Mouse (Mus musculus): Measurements from ENCODE around the gene Rbm7. TPM values are rescaled to one million over a fixed set of nuclear protein-coding genes. Genes with fewer than 3 reads are reported as not detected.

Gene Rbm7
- polyA plus RNA-seq, 1 experiment from 2014 or later = 110 TPM

DNA sequence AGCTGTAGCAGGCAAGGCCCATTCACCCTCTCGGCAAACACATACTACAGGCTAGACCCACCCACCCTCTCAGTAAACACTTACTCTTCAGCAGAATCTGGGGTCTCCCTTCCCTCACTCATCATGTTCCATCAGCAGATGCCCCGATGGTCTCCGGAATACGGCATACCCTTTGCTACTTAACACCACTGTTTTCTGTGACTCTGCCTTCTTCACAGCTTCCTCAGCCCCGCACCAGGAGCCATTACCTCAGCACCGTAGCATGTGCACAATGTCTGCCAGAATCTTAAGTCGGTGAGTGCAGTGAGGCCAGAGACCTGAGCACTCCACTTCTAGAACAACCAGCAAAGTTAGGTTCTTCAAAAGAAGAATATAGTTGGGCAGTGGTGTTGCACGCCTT, 34.4 kb downstream of the Rbm7 start:
- Histone ChIP-seq H3K4me2 (no peak overlapping the region), H3K36me3 (ENCODE audit: control insufficient read depth, insufficient read depth, low read length) (peaks cover 2% of the 10 kb centered on the region; the same call in 1 of the 2 replicates), H3K27me3 (replicated peaks; ENCODE audit: control insufficient read depth, insufficient read depth, low read length) (no peaks in the 10 kb centered on the region), H3K4me3 (ENCODE audit: low read depth, low read length) (no peak overlapping the region), H3K4me1 (replicated peaks; ENCODE audit: control insufficient read depth, insufficient read depth, low read length) (no peaks in the 10 kb centered on the region), H3K9me3 (ENCODE audit: control insufficient read depth, low read length) (peaks cover 3% of the 10 kb centered on the region; the same call in 1 of the 2 replicates), H3K9ac (ENCODE audit: low read depth, low read length) (no peak overlapping the region), H3K27ac (ENCODE audit: low read depth, low read length) (no peak overlapping the region)
- DNase-seq (ENCODE audit: low spot score) = no peak
- WGBS = 88% methylated on average over 8 of the region's 8 CpGs
- no peak for ATAC-seq (replicated peaks; ENCODE audit: low FRiP score)

DNA sequence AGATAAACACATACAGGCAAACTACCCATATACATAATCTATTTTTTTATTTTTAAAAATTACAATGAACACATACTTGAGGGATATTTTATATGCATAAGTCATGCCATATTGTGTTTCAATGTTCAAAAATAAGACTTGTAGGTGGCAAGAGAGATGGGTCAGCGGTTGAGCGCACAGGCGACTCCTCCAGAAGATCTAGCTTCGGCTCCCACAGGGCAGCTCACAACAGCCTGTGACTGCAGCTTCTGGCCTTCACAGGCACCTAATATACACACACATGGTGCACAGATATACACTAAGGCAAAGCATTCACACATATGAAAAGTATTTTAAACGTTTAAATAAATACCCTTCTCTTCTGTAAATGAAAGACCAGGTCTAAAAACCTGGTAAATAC, 35.7 kb downstream of the Rbm7 start:
- no peaks in the 10 kb centered on the region for H3K9me3 ChIP-seq (ENCODE audit: control insufficient read depth, low read length)
- H3K4me1 ChIP-seq (replicated peaks; ENCODE audit: control insufficient read depth, insufficient read depth, low read length) = no peaks in the 10 kb centered on the region
- WGBS = 92% methylated on average over 5 of the region's 5 CpGs
- H3K9ac ChIP-seq (ENCODE audit: low read depth, low read length) = no peak overlapping the region
- H3K27ac ChIP-seq (ENCODE audit: low read depth, low read length) = no peak overlapping the region
- H3K4me3 ChIP-seq (ENCODE audit: low read depth, low read length) = no peak overlapping the region
- H3K27me3 ChIP-seq (replicated peaks; ENCODE audit: control insufficient read depth, insufficient read depth, low read length) = no peaks in the 10 kb centered on the region
- DNase-seq (ENCODE audit: low spot score) (no peak), ATAC-seq (replicated peaks; ENCODE audit: low FRiP score) (no peak)
- H3K36me3 ChIP-seq (ENCODE audit: control insufficient read depth, insufficient read depth, low read length) = no peaks in the 10 kb centered on the region
- no peak overlapping the region for H3K4me2 ChIP-seq

DNA sequence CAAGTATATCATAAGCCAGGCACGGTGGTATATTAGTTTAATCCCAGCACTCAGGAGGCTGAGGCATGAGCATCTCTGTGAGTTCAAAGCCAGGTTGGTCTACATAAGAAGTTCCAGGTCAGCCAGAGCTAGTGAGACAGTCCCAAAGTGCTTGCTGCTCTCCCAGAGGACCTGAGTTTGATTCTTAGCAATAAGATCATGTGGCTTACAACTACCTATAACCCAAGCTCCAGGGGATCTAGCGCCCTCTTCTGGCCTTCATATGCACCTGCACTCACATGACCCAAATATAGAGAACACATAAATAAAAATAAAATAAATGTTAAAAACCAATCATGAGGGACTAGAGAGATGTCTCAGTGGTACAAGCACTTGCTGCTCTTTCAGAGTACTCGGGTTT, 36.2 kb downstream of the Rbm7 start:
- no peak for DNase-seq (ENCODE audit: low spot score)

DNA sequence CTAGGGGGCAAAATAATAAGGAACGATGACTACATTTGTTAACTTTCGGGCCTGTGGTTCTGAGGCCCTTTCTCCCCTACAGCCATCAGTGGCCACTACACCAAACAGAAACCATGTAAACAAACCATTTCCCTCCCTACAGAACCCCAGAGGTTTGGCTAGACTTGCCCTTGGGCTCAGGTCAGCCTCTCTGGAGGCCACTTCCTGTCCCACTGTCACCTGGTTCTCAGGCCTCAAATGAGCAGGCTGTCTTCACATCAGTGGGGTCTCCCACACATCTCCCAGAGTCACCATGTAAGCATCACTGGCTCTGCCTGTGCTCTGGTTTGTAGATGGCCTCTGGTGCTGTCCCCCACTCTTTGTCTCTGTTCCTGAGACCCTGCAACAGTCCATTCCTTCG, 39.1 kb downstream of the Rbm7 start:
- no peak overlapping the region for H3K27ac ChIP-seq (ENCODE audit: low read depth, low read length)
- H3K4me2 ChIP-seq = no peak overlapping the region
- H3K4me1 ChIP-seq (replicated peaks; ENCODE audit: control insufficient read depth, insufficient read depth, low read length) = no peaks in the 10 kb centered on the region
- no peaks in the 10 kb centered on the region for H3K9me3 ChIP-seq (ENCODE audit: control insufficient read depth, low read length)
- no peak for DNase-seq (ENCODE audit: low spot score)
- no peaks in the 10 kb centered on the region for H3K36me3 ChIP-seq (ENCODE audit: control insufficient read depth, insufficient read depth, low read length)
- H3K27me3 ChIP-seq (replicated peaks; ENCODE audit: control insufficient read depth, insufficient read depth, low read length) = no peaks in the 10 kb centered on the region
- H3K9ac ChIP-seq (ENCODE audit: low read depth, low read length) = no peak overlapping the region
- no peak overlapping the region for H3K4me3 ChIP-seq (ENCODE audit: low read depth, low read length)
- ATAC-seq (replicated peaks; ENCODE audit: low FRiP score) = no peak
- 86% methylated on average over 3 of the region's 3 CpGs for WGBS

More for the DNA sequence above, 36.2 kb downstream of the Rbm7 start:
- no peaks in the 10 kb centered on the region for H3K4me1 ChIP-seq (replicated peaks; ENCODE audit: control insufficient read depth, insufficient read depth, low read length)
- no peaks in the 10 kb centered on the region for H3K9me3 ChIP-seq (ENCODE audit: control insufficient read depth, low read length)
- WGBS = 63% methylated on average over 3 of the region's 3 CpGs
- H3K36me3 ChIP-seq (ENCODE audit: control insufficient read depth, insufficient read depth, low read length) = no peaks in the 10 kb centered on the region
- H3K4me3 ChIP-seq (ENCODE audit: low read depth, low read length) = no peak overlapping the region
- H3K9ac ChIP-seq (ENCODE audit: low read depth, low read length) = no peak overlapping the region
- H3K27me3 ChIP-seq (replicated peaks; ENCODE audit: control insufficient read depth, insufficient read depth, low read length) = no peaks in the 10 kb centered on the region
- no peak for ATAC-seq (replicated peaks; ENCODE audit: low FRiP score)
- H3K27ac ChIP-seq (ENCODE audit: low read depth, low read length) = no peak overlapping the region
- H3K4me2 ChIP-seq = no peak overlapping the region

DNA sequence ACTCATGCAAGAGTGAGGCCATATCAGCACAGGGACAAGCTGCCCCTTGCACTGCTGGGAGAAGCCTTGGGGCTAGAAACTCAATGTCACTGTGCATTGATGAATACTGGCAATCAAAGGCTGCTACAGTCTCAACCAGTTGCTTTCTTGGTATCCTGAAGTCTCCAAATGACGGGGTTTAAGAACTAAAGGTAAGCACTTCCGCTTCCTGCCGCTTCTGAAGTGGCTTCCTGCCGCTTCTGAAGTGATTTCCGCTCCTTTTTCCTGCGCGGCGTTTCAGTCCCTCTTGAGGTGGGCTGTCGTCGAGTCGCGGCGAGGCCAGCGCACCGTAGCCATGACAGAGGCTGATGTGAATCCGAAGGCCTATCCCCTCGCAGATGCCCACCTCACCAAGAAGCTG, 45.0 kb downstream of the Rbm7 start:
- Histone ChIP-seq H3K27ac (ENCODE audit: low read depth, low read length) (no peak overlapping the region), H3K36me3 (ENCODE audit: control insufficient read depth, insufficient read depth, low read length) (no peaks in the 10 kb centered on the region), H3K4me2 (no peak overlapping the region), H3K4me3 (ENCODE audit: low read depth, low read length) (no peak overlapping the region), H3K9ac (ENCODE audit: low read depth, low read length) (no peak overlapping the region), H3K4me1 (replicated peaks; ENCODE audit: control insufficient read depth, insufficient read depth, low read length) (no peaks in the 10 kb centered on the region), H3K9me3 (ENCODE audit: control insufficient read depth, low read length) (no peaks in the 10 kb centered on the region), H3K27me3 (replicated peaks; ENCODE audit: control insufficient read depth, insufficient read depth, low read length) (no peaks in the 10 kb centered on the region)
- DNase-seq (ENCODE audit: low spot score) (no peak), ATAC-seq (replicated peaks; ENCODE audit: low FRiP score) (no peak)
- WGBS = 85% methylated on average over 17 of the region's 17 CpGs

DNA sequence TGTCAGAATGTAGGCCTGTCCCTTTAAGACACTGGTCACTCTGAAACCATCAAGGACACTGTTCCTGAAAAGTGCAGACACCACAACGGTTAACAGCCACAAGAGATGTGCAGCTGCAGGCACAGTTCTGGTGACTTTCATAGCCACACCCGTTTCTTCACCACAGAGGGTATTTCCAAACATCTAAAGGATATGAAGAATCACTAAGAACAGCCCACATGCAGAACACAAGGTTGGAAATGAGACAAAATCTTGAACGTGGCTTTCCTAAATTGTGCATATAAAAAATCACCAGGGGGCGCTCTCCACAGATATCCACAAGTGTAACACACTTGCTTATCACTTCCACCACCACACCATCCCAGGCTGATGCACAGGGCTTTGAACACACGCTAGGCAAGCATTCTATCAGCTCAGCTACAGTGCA, 47.3 kb downstream of the Rbm7 start:
- no peak overlapping the region for H3K27ac ChIP-seq (ENCODE audit: low read depth, low read length)
- no peaks in the 10 kb centered on the region for H3K9me3 ChIP-seq (ENCODE audit: control insufficient read depth, low read length)
- no peak for ATAC-seq (replicated peaks; ENCODE audit: low FRiP score)
- H3K4me1 ChIP-seq (replicated peaks; ENCODE audit: control insufficient read depth, insufficient read depth, low read length) = no peaks in the 10 kb centered on the region
- no peaks in the 10 kb centered on the region for H3K27me3 ChIP-seq (replicated peaks; ENCODE audit: control insufficient read depth, insufficient read depth, low read length)
- H3K36me3 ChIP-seq (ENCODE audit: control insufficient read depth, insufficient read depth, low read length) = no peaks in the 10 kb centered on the region
- no peak overlapping the region for H3K9ac ChIP-seq (ENCODE audit: low read depth, low read length)
- H3K4me3 ChIP-seq (ENCODE audit: low read depth, low read length) = no peak overlapping the region
- 26% methylated on average over 5 of the region's 5 CpGs for WGBS
- no peak for DNase-seq (ENCODE audit: low spot score)
- H3K4me2 ChIP-seq = no peak overlapping the region

DNA sequence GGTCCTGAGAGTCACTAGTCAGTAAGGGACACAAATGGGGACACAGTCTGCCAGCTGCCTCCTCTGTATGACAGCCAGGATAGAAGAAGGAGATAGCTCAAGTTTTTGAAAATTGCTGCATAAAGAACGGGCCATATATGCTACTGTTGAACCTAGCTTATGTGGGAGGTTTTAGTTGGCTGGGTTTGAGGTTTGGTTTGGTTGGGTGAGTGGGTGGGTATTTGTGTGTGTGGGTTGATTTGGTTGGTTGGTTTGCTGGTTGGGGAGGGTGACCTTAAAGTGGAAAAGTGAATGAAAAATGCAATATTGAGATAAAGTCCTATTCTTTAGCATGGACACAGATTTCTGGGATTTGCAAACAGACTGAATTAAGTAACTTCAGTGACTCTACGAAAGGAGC, 50.3 kb downstream of the Rbm7 start:
- ATAC-seq (replicated peaks; ENCODE audit: low FRiP score) = no peak
- Histone ChIP-seq H3K4me1 (replicated peaks; ENCODE audit: control insufficient read depth, insufficient read depth, low read length) (no peaks in the 10 kb centered on the region), H3K27me3 (replicated peaks; ENCODE audit: control insufficient read depth, insufficient read depth, low read length) (no peaks in the 10 kb centered on the region), H3K4me3 (ENCODE audit: low read depth, low read length) (no peak overlapping the region), H3K36me3 (ENCODE audit: control insufficient read depth, insufficient read depth, low read length) (no peaks in the 10 kb centered on the region), H3K27ac (ENCODE audit: low read depth, low read length) (no peak overlapping the region), H3K9me3 (ENCODE audit: control insufficient read depth, low read length) (no peaks in the 10 kb centered on the region), H3K4me2 (no peak overlapping the region), H3K9ac (ENCODE audit: low read depth, low read length) (no peak overlapping the region)
- no peak for DNase-seq (ENCODE audit: low spot score)
- WGBS = 66% methylated on average over 2 of the region's 2 CpGs

DNA sequence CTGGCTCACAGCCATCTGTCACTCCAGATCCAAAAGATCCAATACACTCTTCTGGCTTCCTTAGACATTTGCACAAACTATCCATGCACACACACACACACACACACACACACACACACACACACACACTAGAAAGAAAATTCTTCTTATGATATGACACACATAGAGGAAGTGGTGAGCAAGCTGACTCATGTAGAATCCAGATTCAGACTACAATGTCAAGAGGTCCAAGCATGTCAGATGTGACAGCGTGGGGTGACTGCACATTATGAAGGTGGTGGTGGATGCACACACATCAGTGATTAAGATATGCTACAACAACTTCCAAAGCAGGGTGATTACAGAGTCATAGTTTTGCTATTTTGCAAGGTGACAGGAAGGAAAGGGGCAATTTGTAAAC, 51.2 kb downstream of the Rbm7 start:
- Histone ChIP-seq H3K36me3 (ENCODE audit: control insufficient read depth, insufficient read depth, low read length) (no peaks in the 10 kb centered on the region), H3K4me2 (no peak overlapping the region), H3K4me3 (ENCODE audit: low read depth, low read length) (no peak overlapping the region), H3K27ac (ENCODE audit: low read depth, low read length) (no peak overlapping the region), H3K9ac (ENCODE audit: low read depth, low read length) (no peak overlapping the region), H3K4me1 (replicated peaks; ENCODE audit: control insufficient read depth, insufficient read depth, low read length) (no peaks in the 10 kb centered on the region), H3K9me3 (ENCODE audit: control insufficient read depth, low read length) (no peaks in the 10 kb centered on the region), H3K27me3 (replicated peaks; ENCODE audit: control insufficient read depth, insufficient read depth, low read length) (no peaks in the 10 kb centered on the region)
- ATAC-seq (replicated peaks; ENCODE audit: low FRiP score) = no peak
- 64% methylated on average over 1 of the region's 1 CpGs for WGBS
- no peak for DNase-seq (ENCODE audit: low spot score)

Measured in liver, embryonic 11.5 days (tissue).